Mouse (Mus musculus): ENCODE measurements around the gene D930048N14Rik.

- TF ChIP-seq CTCF (IDR thresholded peaks at IDR 0.05; ENCODE audit: control insufficient read depth, insufficient read depth, insufficient replicate concordance, low read depth, low read length) (peak; percentile 57; the same call in 1 of the 2 replicates), POLR2A (IDR thresholded peaks at IDR 0.05; ENCODE audit: control insufficient read depth, low read depth, low read length) (no peak)
Measured at GRCm38 (mm10) chr11:51617693-51618092, 33.1 kb upstream of the D930048N14Rik start.
